In genomic region chr8:57339711-57340650, GRCm38 (mm10) we compare ENCODE assay signal across 17 mouse cellular contexts. TPM values are rescaled to one million over a fixed set of nuclear protein-coding genes. Genes with fewer than 3 reads are reported as not detected.
A peak's percentile ranks its signal among the peaks of the same experiment; 100 is the strongest.
DNase-seq lines count a peak whose midpoint lies in the region; ATAC-seq lines count a peak whose summit lies in the region.
"Had no signal": no experiment of that assay in that cellular context is flagged by ENCODE, and none has a peak within 500 bp of the region (broad histone marks: within the 10 kb centered on the region; RNA-seq: fewer than 3 reads in every experiment).

No protein-coding gene starts in this region.

- 1% methylated on average over 14 of the region's 14 CpGs for WGBS in forebrain, embryonic 10.5 days
- WGBS in forebrain, embryonic 12.5 days = under 1% methylated on average over 14 of the region's 14 CpGs
- WGBS in hindbrain, embryonic 10.5 days = 2% methylated on average over 14 of the region's 14 CpGs
- WGBS in hindbrain, embryonic 16.5 days = 3% methylated on average over 14 of the region's 14 CpGs
- WGBS in embryonic facial prominence, embryonic 10.5 days = 2% methylated on average over 14 of the region's 14 CpGs
- WGBS in limb, embryonic 13.5 days = 23% methylated on average over 14 of the region's 14 CpGs

- H3K27ac ChIP-seq in forebrain, embryonic 10.5 days = no peak overlapping the region
- H3K27ac ChIP-seq in forebrain, embryonic 12.5 days = no peak overlapping the region
- no peak overlapping the region for H3K27ac ChIP-seq in hindbrain, embryonic 10.5 days
- H3K27ac ChIP-seq in hindbrain, embryonic 16.5 days (ENCODE audit: low read depth, low read length) = no peak overlapping the region
- peak overlapping the region; percentile 70; the same call in 1 of the 2 replicates for H3K27ac ChIP-seq in embryonic facial prominence, embryonic 10.5 days (replicated peaks)
- H3K27ac ChIP-seq in limb, embryonic 13.5 days = peak overlapping the region; percentile 88
- H3K27ac ChIP-seq: hindbrain, embryonic 14.5 days; liver, embryonic 12.5 days had no signal

- H3K4me3 ChIP-seq in forebrain, embryonic 10.5 days = no peak overlapping the region
- H3K4me3 ChIP-seq in forebrain, embryonic 12.5 days (replicated peaks) = no peak overlapping the region
- no peak overlapping the region for H3K4me3 ChIP-seq in hindbrain, embryonic 10.5 days
- H3K4me3 ChIP-seq in hindbrain, embryonic 16.5 days (ENCODE audit: low read length) = no peak overlapping the region
- peak overlapping the region; percentile 49; the same call in 1 of the 2 replicates for H3K4me3 ChIP-seq in embryonic facial prominence, embryonic 10.5 days
- H3K4me3 ChIP-seq in limb, embryonic 13.5 days = peak overlapping the region; percentile 47
- H3K4me3 ChIP-seq: liver, embryonic 12.5 days had no signal

- H3K27me3 ChIP-seq in forebrain, embryonic 10.5 days (ENCODE audit: poor library complexity, severe bottlenecking) = peaks cover 100% of the 10 kb centered on the region
- H3K27me3 ChIP-seq in forebrain, embryonic 12.5 days = peaks cover 99% of the 10 kb centered on the region
- peaks cover 100% of the 10 kb centered on the region for H3K27me3 ChIP-seq in hindbrain, embryonic 10.5 days (ENCODE audit: insufficient read depth, poor library complexity, severe bottlenecking)
- peaks cover 82% of the 10 kb centered on the region for H3K27me3 ChIP-seq in hindbrain, embryonic 16.5 days (replicated peaks; ENCODE audit: control insufficient read depth, insufficient read depth, low read length)
- H3K27me3 ChIP-seq in embryonic facial prominence, embryonic 10.5 days (replicated peaks; ENCODE audit: low read depth, poor library complexity, severe bottlenecking) = peaks cover 100% of the 10 kb centered on the region
- peaks cover 79% of the 10 kb centered on the region for H3K27me3 ChIP-seq in limb, embryonic 13.5 days

- no peak for ATAC-seq in forebrain, embryonic 12.5 days (ENCODE audit: low FRiP score)
- ATAC-seq in hindbrain, embryonic 16.5 days = no peak
- no peak for ATAC-seq in limb, embryonic 13.5 days (ENCODE audit: low FRiP score, low read depth)
- ATAC-seq: liver, embryonic 12.5 days had no signal

- H3K36me3 ChIP-seq in forebrain, embryonic 10.5 days (replicated peaks) = no peaks in the 10 kb centered on the region
- no peaks in the 10 kb centered on the region for H3K36me3 ChIP-seq in forebrain, embryonic 12.5 days (replicated peaks)
- H3K36me3 ChIP-seq in hindbrain, embryonic 10.5 days = no peaks in the 10 kb centered on the region
- no peaks in the 10 kb centered on the region for H3K36me3 ChIP-seq in hindbrain, embryonic 16.5 days (ENCODE audit: control insufficient read depth, insufficient read depth, low read length)
- no peaks in the 10 kb centered on the region for H3K36me3 ChIP-seq in embryonic facial prominence, embryonic 10.5 days (replicated peaks)
- no peaks in the 10 kb centered on the region for H3K36me3 ChIP-seq in limb, embryonic 13.5 days
- H3K36me3 ChIP-seq: liver, embryonic 12.5 days had no signal

- peaks cover 8% of the 10 kb centered on the region for H3K4me1 ChIP-seq in forebrain, embryonic 10.5 days
- peaks cover 9% of the 10 kb centered on the region for H3K4me1 ChIP-seq in forebrain, embryonic 12.5 days
- H3K4me1 ChIP-seq in hindbrain, embryonic 10.5 days (replicated peaks) = peaks cover 6% of the 10 kb centered on the region
- peaks cover 3% of the 10 kb centered on the region; the same call in 1 of the 2 replicates for H3K4me1 ChIP-seq in hindbrain, embryonic 16.5 days (ENCODE audit: control insufficient read depth, insufficient read depth, low read depth, low read length)
- H3K4me1 ChIP-seq in embryonic facial prominence, embryonic 10.5 days = peaks cover 24% of the 10 kb centered on the region
- H3K4me1 ChIP-seq in limb, embryonic 13.5 days = peaks cover 55% of the 10 kb centered on the region
- H3K4me1 ChIP-seq: liver, embryonic 12.5 days had no signal

- H3K4me2 ChIP-seq in forebrain, embryonic 12.5 days = no peak overlapping the region
- no peak overlapping the region for H3K4me2 ChIP-seq in hindbrain, embryonic 16.5 days (ENCODE audit: low read length)
- H3K4me2 ChIP-seq in limb, embryonic 13.5 days (replicated peaks) = peak overlapping the region; percentile 72
- H3K4me2 ChIP-seq: hindbrain, embryonic 14.5 days had no signal

- DNase-seq in forebrain, embryonic 10.5 days (ENCODE audit: extremely low spot score, low spot score) = peak; percentile 24
- DNase-seq in hindbrain, embryonic 10.5 days (ENCODE audit: low spot score) = peak; percentile 36
- peak; percentile 42 for DNase-seq in embryonic facial prominence, embryonic 10.5 days (ENCODE audit: low spot score)
- DNase-seq in frontal cortex, postnatal 14 days (ENCODE audit: low spot score in 2 of 2) = no peak
- DNase-seq in thymus, postnatal 14 days = no peak
- DNase-seq: cerebellum, adult 18-20 months; kidney, adult 9 months; lung, postnatal 36 days; right cerebral cortex, adult 18-20 months; spleen, adult 18-20 months had no signal

- no peak overlapping the region for H3K9ac ChIP-seq in forebrain, embryonic 12.5 days
- H3K9ac ChIP-seq in hindbrain, embryonic 16.5 days (ENCODE audit: low read depth, low read length) = no peak overlapping the region
- H3K9ac ChIP-seq in limb, embryonic 13.5 days = peak overlapping the region; percentile 75; the same call in 1 of the 2 replicates
- H3K9ac ChIP-seq: hindbrain, embryonic 14.5 days; liver, embryonic 12.5 days had no signal

- no peaks in the 10 kb centered on the region for H3K9me3 ChIP-seq in forebrain, embryonic 10.5 days
- no peaks in the 10 kb centered on the region for H3K9me3 ChIP-seq in forebrain, embryonic 12.5 days
- H3K9me3 ChIP-seq in hindbrain, embryonic 10.5 days = no peaks in the 10 kb centered on the region
- H3K9me3 ChIP-seq in hindbrain, embryonic 16.5 days (ENCODE audit: control insufficient read depth, low read length) = no peaks in the 10 kb centered on the region
- H3K9me3 ChIP-seq in embryonic facial prominence, embryonic 10.5 days = no peaks in the 10 kb centered on the region
- H3K9me3 ChIP-seq in limb, embryonic 13.5 days = no peaks in the 10 kb centered on the region
- H3K9me3 ChIP-seq: liver, embryonic 12.5 days had no signal

RNA-seq across cellular contexts. Expression of gene Hand2, which starts 19.2 kb away (rescaled TPM):
- not detected in 2 replicates for polyA plus RNA-seq in forebrain, embryonic 10.5 days (2016; fragmentation: Nextera tagmentation; extraction: Ambion mirVana)
- polyA plus RNA-seq in forebrain, embryonic 12.5 days (2016; fragmentation: Nextera tagmentation; extraction: Ambion mirVana) = not detected in 2 replicates
- polyA plus RNA-seq in hindbrain, embryonic 10.5 days (2016; fragmentation: Nextera tagmentation; extraction: Ambion mirVana) = 0.20 TPM in 1 of 2 replicates, not detected in the other
- polyA plus RNA-seq in hindbrain, embryonic 16.5 days (2015; fragmentation: Nextera tagmentation; extraction: Ambion mirVana) = not detected in 2 replicates
- polyA plus RNA-seq in embryonic facial prominence, embryonic 10.5 days (2016; fragmentation: Nextera tagmentation; extraction: Ambion mirVana) = 3.9 and 5.4 TPM in 2 replicates
- polyA plus RNA-seq in limb, embryonic 13.5 days (2015; fragmentation: Nextera tagmentation; extraction: Ambion mirVana) = 10.8 and 11.4 TPM in 2 replicates
- polyA plus RNA-seq: forebrain, embryonic 16.5 days; hindbrain, embryonic 14.5 days; midbrain, postnatal 0 days had no signal

Comparison
In these comparisons a context has a peak if more than half of its experiments do, and no peak if none do; other contexts are left out.
1. DNase-seq: peak in forebrain, embryonic 10.5 days (single experiment), hindbrain, embryonic 10.5 days (single experiment) and embryonic facial prominence, embryonic 10.5 days (single experiment); none in frontal cortex, postnatal 14 days (0 of 2) and thymus, postnatal 14 days (single experiment).
2. H3K27ac ChIP-seq: peak in embryonic facial prominence, embryonic 10.5 days (single experiment) and limb, embryonic 13.5 days (single experiment); none in forebrain, embryonic 10.5 days (single experiment), forebrain, embryonic 12.5 days (single experiment), hindbrain, embryonic 10.5 days (single experiment) and hindbrain, embryonic 16.5 days (single experiment).
3. H3K4me3 ChIP-seq: peak in embryonic facial prominence, embryonic 10.5 days (single experiment) and limb, embryonic 13.5 days (single experiment); none in forebrain, embryonic 10.5 days (single experiment), forebrain, embryonic 12.5 days (single experiment), hindbrain, embryonic 10.5 days (single experiment) and hindbrain, embryonic 16.5 days (single experiment).